Mouse (Mus musculus) hindbrain, embryonic 16.5 days (tissue): Measurements from ENCODE around the gene 2700049A03Rik. TPM values are rescaled to one million over a fixed set of nuclear protein-coding genes. Genes with fewer than 3 reads are reported as not detected.

ENCODE experiments used
- ATAC-seq: fragments of 200-750 bp; cut with Nextera tagmentation; 2 replicates; pipeline ENCODE4 v1.8.0; 2017; ENCODE audit warnings: moderate TSS enrichment, moderate library complexity
- H3K27ac ChIP-seq: fragments of 300-500 bp; sonication (generic); 2 replicates; pipeline ENCODE4 v1.5.1; 2014; ENCODE audit warnings: low read depth, mild to moderate bottlenecking, control low read depth, low read length, moderate library complexity
- H3K27me3 ChIP-seq: fragments of 300-500 bp; sonication (generic); replicated peaks from 2 replicates; pipeline ENCODE4 v1.6.1; 2014; ENCODE audit warnings: low read length; ENCODE audit not compliant: control insufficient read depth, insufficient read depth
- H3K36me3 ChIP-seq: fragments of 300-500 bp; sonication (generic); 2 replicates; pipeline ENCODE4 v1.6.1; 2014; ENCODE audit warnings: mild to moderate bottlenecking, low read length, moderate library complexity, mixed read lengths; ENCODE audit not compliant: control insufficient read depth, insufficient read depth
- H3K4me1 ChIP-seq: fragments of 300-500 bp; sonication (generic); 2 replicates; pipeline ENCODE4 v1.6.1; 2014; ENCODE audit warnings: low read depth, low read length; ENCODE audit not compliant: control insufficient read depth, insufficient read depth
- H3K4me2 ChIP-seq: fragments of 300-500 bp; sonication (generic); 2 replicates; pipeline ENCODE4 v1.6.1; 2014; ENCODE audit warnings: mild to moderate bottlenecking, low read length, control low read depth, moderate library complexity
- H3K4me3 ChIP-seq: fragments of 300-500 bp; sonication (generic); 2 replicates; pipeline ENCODE4 v1.5.1; 2014; ENCODE audit warnings: mild to moderate bottlenecking, low read length, control low read depth, moderate library complexity
- H3K9ac ChIP-seq: fragments of 300-500 bp; sonication (generic); 2 replicates; pipeline ENCODE4 v1.6.1; 2014; ENCODE audit warnings: low read depth, mild to moderate bottlenecking, control low read depth, low read length, moderate library complexity
- H3K9me3 ChIP-seq: fragments of 300-500 bp; sonication (generic); 2 replicates; pipeline ENCODE4 v1.6.1; 2014; ENCODE audit warnings: mild to moderate bottlenecking, low read length, moderate library complexity; ENCODE audit not compliant: control insufficient read depth
- WGBS: fragments of 180-500 bp; shearing (Covaris S2); extraction: QIAGEN DNeasy Blood & Tissue Kit; methylation state at CpG from one replicate; pipeline ENCODE4 v1.1.7; 2014; 5-methylcytosine and 5-hydroxymethylcytosine counted together
- polyA plus RNA-seq: library from polyadenylated mRNA; unstranded; fragments of >200 nt; fragmentation: Nextera tagmentation; extraction: Ambion mirVana; gene quantifications from 2 replicates; pipeline ENCODE4 v1.2.1, GENCODE M21; 2015

2700049A03Rik gene
- polyA plus RNA-seq, 1 experiment from 2014 or later, result 11.4 TPM

GRCm38 (mm10) chr12:71123286-71123685, 13.4 kb upstream of the 2700049A03Rik start:
- Histone ChIP-seq H3K27ac (no peak overlapping the region), H3K4me2 (no peak overlapping the region), H3K27me3 (no peaks in the 10 kb centered on the region), H3K9ac (no peak overlapping the region), H3K4me1 (no peaks in the 10 kb centered on the region), H3K36me3 (peaks cover 9% of the 10 kb centered on the region), H3K9me3 (no peaks in the 10 kb centered on the region), H3K4me3 (no peak overlapping the region)
- ATAC-seq, result no peak; the same call in 1 of the 2 replicates
- 78% methylated on average over 9 of the region's 9 CpGs for WGBS

DNA sequence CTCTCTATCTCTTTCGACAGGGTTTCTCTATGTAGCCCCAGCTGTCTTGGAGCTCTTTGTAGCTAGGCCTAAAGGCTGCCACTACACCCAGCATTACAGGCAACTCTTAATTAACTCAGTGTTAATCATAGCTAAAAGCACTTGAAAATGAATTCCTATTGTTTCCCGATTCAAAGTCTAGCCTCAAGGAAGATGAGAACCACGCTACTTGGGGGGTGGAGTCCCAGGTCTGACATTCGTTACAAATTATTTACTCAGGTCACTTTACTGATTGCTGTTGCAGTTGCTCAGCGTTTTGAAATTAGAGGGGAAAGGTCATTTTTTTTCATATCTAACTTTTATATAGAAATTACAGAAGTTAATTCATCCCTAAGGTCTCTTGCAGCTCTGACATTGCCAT, 1.1 kb upstream of the 2700049A03Rik start:
- Histone ChIP-seq H3K9me3 (no peaks in the 10 kb centered on the region), H3K4me2 (peak overlapping the region; percentile 73), H3K27ac (no peak overlapping the region), H3K9ac (peak overlapping the region; percentile 25; the same call in 1 of the 2 replicates), H3K27me3 (no peaks in the 10 kb centered on the region), H3K4me3 (peak overlapping the region; percentile 74), H3K36me3 (peaks cover 3% of the 10 kb centered on the region), H3K4me1 (peaks cover 24% of the 10 kb centered on the region)
- 36% methylated on average over 5 of the region's 5 CpGs for WGBS
- ATAC-seq, result no peak

DNA sequence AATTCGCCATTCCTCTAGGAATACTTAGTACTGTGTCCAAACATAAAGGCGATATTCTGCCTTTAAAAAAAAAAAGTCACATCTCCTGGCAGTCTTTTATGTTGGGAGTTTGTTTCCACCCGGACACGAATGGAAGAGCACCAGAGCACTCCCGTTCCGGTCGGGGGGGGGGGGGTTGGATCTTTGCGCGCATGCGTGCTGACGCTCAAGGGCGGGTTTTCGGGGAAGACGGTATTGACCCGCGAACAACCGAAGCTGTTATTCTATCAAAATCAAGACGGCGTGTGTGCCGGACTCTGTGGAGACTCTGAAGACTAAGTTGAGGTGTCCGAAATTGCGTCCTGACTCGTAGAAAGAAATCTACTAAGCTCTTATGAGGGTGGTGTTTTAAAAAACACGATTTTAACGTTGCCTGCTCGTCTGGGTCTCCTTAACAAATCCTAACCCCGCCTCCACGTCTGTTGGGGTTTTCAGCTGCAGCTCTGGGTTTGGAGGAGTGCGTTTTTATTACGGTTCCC, 385 bp downstream of the 2700049A03Rik start:
- Histone ChIP-seq H3K27me3 (no peaks in the 10 kb centered on the region), H3K4me3 (peak overlapping the region; percentile 74), H3K9me3 (no peaks in the 10 kb centered on the region), H3K4me1 (peaks cover 24% of the 10 kb centered on the region), H3K27ac (peak overlapping the region; percentile 78), H3K4me2 (peak overlapping the region; percentile 93), H3K36me3 (peaks cover 10% of the 10 kb centered on the region), H3K9ac (peak overlapping the region; percentile 93)
- under 1% methylated on average over 30 of the region's 30 CpGs for WGBS
- ATAC-seq, result peak; percentile 86

DNA sequence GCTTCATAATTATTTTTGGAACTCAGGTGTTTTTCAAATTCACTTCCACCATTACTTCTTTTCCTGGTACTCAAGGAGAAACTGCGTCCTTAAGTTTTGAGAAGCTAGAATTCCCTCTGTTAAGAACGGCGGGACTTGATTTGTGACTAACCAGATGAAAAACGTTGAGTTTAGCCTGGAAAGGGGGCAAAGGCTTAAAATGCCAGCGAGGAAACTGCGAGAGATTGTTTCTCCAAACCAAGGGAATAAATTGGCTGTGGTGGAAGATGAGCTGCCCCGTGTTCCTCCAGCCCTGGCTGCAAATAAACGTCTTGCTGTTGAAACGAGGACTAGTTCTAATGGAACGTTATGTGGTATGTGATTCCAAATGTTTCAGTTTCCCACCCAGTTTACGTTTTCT, 1.0 kb downstream of the 2700049A03Rik start:
- no peaks in the 10 kb centered on the region for H3K27me3 ChIP-seq
- no peak for ATAC-seq
- H3K4me1 ChIP-seq, result peaks cover 24% of the 10 kb centered on the region
- peak overlapping the region; percentile 74 for H3K4me3 ChIP-seq
- peak overlapping the region; percentile 93 for H3K4me2 ChIP-seq
- H3K27ac ChIP-seq, result no peak overlapping the region
- no peaks in the 10 kb centered on the region for H3K9me3 ChIP-seq
- peak overlapping the region; percentile 60 for H3K9ac ChIP-seq
- WGBS, result 8% methylated on average over 11 of the region's 11 CpGs
- peaks cover 7% of the 10 kb centered on the region for H3K36me3 ChIP-seq

GRCm38 (mm10) chr12:71139258-71139828, 2.7 kb downstream of the 2700049A03Rik start:
- peak overlapping the region; percentile 19 for H3K4me2 ChIP-seq
- peaks cover 24% of the 10 kb centered on the region for H3K4me1 ChIP-seq
- H3K9me3 ChIP-seq, result no peaks in the 10 kb centered on the region
- no peaks in the 10 kb centered on the region for H3K27me3 ChIP-seq
- no peak overlapping the region for H3K27ac ChIP-seq
- peaks cover 7% of the 10 kb centered on the region for H3K36me3 ChIP-seq
- ATAC-seq, result no peak
- no peak overlapping the region for H3K4me3 ChIP-seq
- H3K9ac ChIP-seq, result no peak overlapping the region
- 83% methylated on average over 5 of the region's 5 CpGs for WGBS

- Histone ChIP-seq H3K9me3 (no peaks in the 10 kb centered on the region), H3K4me2 (no peak overlapping the region), H3K27ac (no peak overlapping the region), H3K4me1 (peaks cover 15% of the 10 kb centered on the region), H3K27me3 (no peaks in the 10 kb centered on the region), H3K36me3 (peaks cover 10% of the 10 kb centered on the region), H3K9ac (no peak overlapping the region), H3K4me3 (no peak overlapping the region)
- no peak for ATAC-seq
These were observed 4.5 kb downstream of the 2700049A03Rik start for GRCm38 (mm10) chr12:71141189-71141588.

DNA sequence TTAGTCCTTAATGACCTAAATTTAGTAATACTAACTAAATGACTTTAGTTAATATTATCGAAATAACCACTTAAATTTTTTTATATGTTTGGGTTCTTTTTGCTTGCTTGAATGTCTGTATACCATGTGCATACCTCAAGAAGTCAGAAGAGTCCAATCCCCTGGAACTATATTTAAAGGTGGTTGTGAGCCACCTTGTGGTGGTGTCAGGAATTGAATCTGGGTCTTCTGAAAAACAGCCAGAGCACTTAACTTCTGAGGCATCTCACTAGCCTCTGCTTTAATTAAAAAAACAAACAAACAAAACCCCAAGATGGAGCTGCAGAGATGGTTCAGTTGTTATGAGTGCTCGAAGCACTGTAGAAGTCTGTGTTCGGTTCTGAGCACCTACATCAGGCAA, 11.0 kb downstream of the 2700049A03Rik start:
- H3K4me3 ChIP-seq, result no peak overlapping the region
- ATAC-seq, result no peak
- WGBS, result 89% methylated on average over 3 of the region's 3 CpGs
- H3K4me1 ChIP-seq, result no peaks in the 10 kb centered on the region
- peaks cover 20% of the 10 kb centered on the region for H3K36me3 ChIP-seq
- H3K9me3 ChIP-seq, result no peaks in the 10 kb centered on the region
- H3K27me3 ChIP-seq, result no peaks in the 10 kb centered on the region
- no peak overlapping the region for H3K9ac ChIP-seq
- H3K27ac ChIP-seq, result no peak overlapping the region
- no peak overlapping the region for H3K4me2 ChIP-seq

- peaks cover 23% of the 10 kb centered on the region for H3K36me3 ChIP-seq
- H3K9ac ChIP-seq, result no peak overlapping the region
- ATAC-seq, result no peak
- no peaks in the 10 kb centered on the region for H3K9me3 ChIP-seq
- H3K4me3 ChIP-seq, result no peak overlapping the region
- H3K27me3 ChIP-seq, result no peaks in the 10 kb centered on the region
- 98% methylated on average over 9 of the region's 9 CpGs for WGBS
- no peak overlapping the region for H3K27ac ChIP-seq
- no peaks in the 10 kb centered on the region for H3K4me1 ChIP-seq
- no peak overlapping the region for H3K4me2 ChIP-seq
These were observed 12.2 kb downstream of the 2700049A03Rik start for GRCm38 (mm10) chr12:71148801-71149200.

DNA sequence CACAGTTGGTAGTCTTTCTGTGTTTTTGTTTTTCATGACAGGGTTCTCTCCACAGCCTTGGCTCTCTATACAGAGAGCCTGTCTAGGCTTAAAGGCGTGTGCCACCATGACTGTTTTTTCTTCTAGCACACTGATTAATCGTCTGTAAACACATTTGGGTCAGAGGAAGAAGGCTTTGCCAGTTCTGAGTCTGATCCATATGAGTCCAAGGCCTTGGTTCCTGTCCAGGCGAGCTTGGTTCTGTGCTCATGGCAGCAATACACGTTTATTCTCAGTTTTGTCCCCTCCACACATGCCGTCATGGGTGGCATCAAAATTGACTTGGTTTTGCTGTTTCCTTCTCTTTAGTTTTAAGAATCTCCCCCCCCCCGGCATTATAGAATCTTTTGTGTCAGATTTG, 12.8 kb downstream of the 2700049A03Rik start:
- Histone ChIP-seq H3K9ac (no peak overlapping the region), H3K9me3 (no peaks in the 10 kb centered on the region), H3K27ac (no peak overlapping the region), H3K4me3 (no peak overlapping the region), H3K27me3 (no peaks in the 10 kb centered on the region), H3K4me1 (no peaks in the 10 kb centered on the region), H3K4me2 (no peak overlapping the region), H3K36me3 (peaks cover 25% of the 10 kb centered on the region)
- no peak for ATAC-seq
- WGBS, result 90% methylated on average over 6 of the region's 6 CpGs
